Mouse (Mus musculus) liver, embryonic 13.5 days (tissue): ENCODE results near the gene Lhx5. TPM values are rescaled to one million over a fixed set of nuclear protein-coding genes. Genes with fewer than 3 reads are reported as not detected.

Experiments used
- ATAC-seq: fragments of 200-750 bp; cut with Nextera tagmentation; 2 replicates; pipeline ENCODE4 v1.8.0; 2017; ENCODE audit warnings: low read depth, mild to moderate bottlenecking, moderate number of reproducible peaks, moderate library complexity
- DNase-seq: peaks from one replicate; pipeline ENCODE4 v3.0.0; 2022
- H3K27ac ChIP-seq: fragments of 300-500 bp; sonication (generic); 2 replicates; pipeline ENCODE4 v1.5.1; 2015; ENCODE audit warnings: moderate library complexity, mild to moderate bottlenecking, inconsistent platforms
- H3K27me3 ChIP-seq: fragments of 300-500 bp; sonication (generic); 2 replicates; pipeline ENCODE4 v1.6.1; 2015; ENCODE audit warnings: mild to moderate bottlenecking, inconsistent platforms
- H3K36me3 ChIP-seq: fragments of 300-500 bp; sonication (generic); 2 replicates; pipeline ENCODE4 v1.6.1; 2015; ENCODE audit warnings: mild to moderate bottlenecking, inconsistent platforms
- H3K4me1 ChIP-seq: fragments of 300-500 bp; sonication (generic); replicated peaks from 2 replicates; pipeline ENCODE4 v1.6.1; 2015; ENCODE audit warnings: inconsistent platforms
- H3K4me2 ChIP-seq: fragments of 300-500 bp; sonication (generic); 2 replicates; pipeline ENCODE4 v1.6.1; 2015; ENCODE audit warnings: inconsistent platforms, mild to moderate bottlenecking, moderate library complexity
- H3K4me3 ChIP-seq: fragments of 300-500 bp; sonication (generic); replicated peaks from 2 replicates; pipeline ENCODE4 v1.5.1; 2015; ENCODE audit warnings: mild to moderate bottlenecking, inconsistent platforms
- H3K9ac ChIP-seq: fragments of 300-500 bp; sonication (generic); 2 replicates; pipeline ENCODE4 v1.6.1; 2015; ENCODE audit warnings: mild to moderate bottlenecking, inconsistent platforms
- H3K9me3 ChIP-seq: fragments of 300-500 bp; sonication (generic); replicated peaks from 2 replicates; pipeline ENCODE4 v1.6.1; 2016; ENCODE audit warnings: inconsistent platforms
- WGBS: fragments of 180-500 bp; shearing (Covaris S2); methylation state at CpG from one replicate; pipeline ENCODE4 v1.1.7; 2015; ENCODE audit not compliant: insufficient replicate concordance; 5-methylcytosine and 5-hydroxymethylcytosine counted together
- polyA plus RNA-seq: library from polyadenylated mRNA; unstranded; fragments of >200 nt; fragmentation: Nextera tagmentation; extraction: Ambion mirVana; gene quantifications from 2 replicates; pipeline ENCODE4 v1.2.1, GENCODE M21; 2015

Lhx5 gene
- polyA plus RNA-seq, 1 experiment from 2014 or later, result not detected

GRCm38 (mm10) chr5:120433135-120433760 is 1.7 kb downstream of the Lhx5 start:
- Histone ChIP-seq H3K27me3 (peaks cover 99% of the 10 kb centered on the region), H3K36me3 (no peaks in the 10 kb centered on the region), H3K4me1 (no peaks in the 10 kb centered on the region), H3K9ac (no peak overlapping the region), H3K27ac (no peak overlapping the region), H3K4me3 (no peak overlapping the region), H3K9me3 (no peaks in the 10 kb centered on the region), H3K4me2 (no peak overlapping the region)
- DNase-seq (no peak), ATAC-seq (no peak)
- 8% methylated on average over 13 of the region's 13 CpGs for WGBS

- no peak overlapping the region for H3K4me2 ChIP-seq
- no peak overlapping the region for H3K4me3 ChIP-seq
- H3K27ac ChIP-seq, result no peak overlapping the region
- no peak for ATAC-seq
- H3K9me3 ChIP-seq, result no peaks in the 10 kb centered on the region
- no peak overlapping the region for H3K9ac ChIP-seq
- H3K27me3 ChIP-seq, result peaks cover 100% of the 10 kb centered on the region
- no peaks in the 10 kb centered on the region for H3K36me3 ChIP-seq
- no peaks in the 10 kb centered on the region for H3K4me1 ChIP-seq
- no peak for DNase-seq
- WGBS, result 3% methylated on average over 21 of the region's 21 CpGs
Observed at GRCm38 (mm10) chr5:120434231-120434735, 2.8 kb downstream of the Lhx5 start.

GRCm38 (mm10) chr5:120435006-120435681 is 3.6 kb downstream of the Lhx5 start:
- no peak overlapping the region for H3K4me2 ChIP-seq
- no peak for ATAC-seq
- WGBS, result under 1% methylated on average over 44 of the region's 44 CpGs

GRCm38 (mm10) chr5:120435731-120436501 is 4.4 kb downstream of the Lhx5 start:
- Histone ChIP-seq H3K27ac (no peak overlapping the region), H3K4me2 (peak overlapping the region; percentile 51), H3K9ac (no peak overlapping the region), H3K4me3 (peak overlapping the region; percentile 38), H3K36me3 (no peaks in the 10 kb centered on the region), H3K9me3 (no peaks in the 10 kb centered on the region), H3K4me1 (peaks cover 6% of the 10 kb centered on the region), H3K27me3 (peaks cover 100% of the 10 kb centered on the region)
- no peak for DNase-seq
- no peak for ATAC-seq
- WGBS, result under 1% methylated on average over 47 of the region's 47 CpGs

More at GRCm38 (mm10) chr5:120435006-120435681, 3.6 kb downstream of the Lhx5 start:
- Histone ChIP-seq H3K4me1 (peaks cover 3% of the 10 kb centered on the region), H3K36me3 (no peaks in the 10 kb centered on the region), H3K9me3 (no peaks in the 10 kb centered on the region), H3K9ac (no peak overlapping the region), H3K27ac (no peak overlapping the region), H3K27me3 (peaks cover 100% of the 10 kb centered on the region), H3K4me3 (0 out of 2 replicates have a peak overlapping the region, but pooled peaks have one; percentile 38)
- no peak for DNase-seq

- no peak overlapping the region for H3K4me2 ChIP-seq
- no peak overlapping the region for H3K4me3 ChIP-seq
- H3K36me3 ChIP-seq, result no peaks in the 10 kb centered on the region
- ATAC-seq, result no peak
- no peak overlapping the region for H3K9ac ChIP-seq
- no peak overlapping the region for H3K27ac ChIP-seq
- WGBS, result 1% methylated on average over 18 of the region's 18 CpGs
- peaks cover 93% of the 10 kb centered on the region for H3K27me3 ChIP-seq
- no peaks in the 10 kb centered on the region for H3K9me3 ChIP-seq
- peaks cover 6% of the 10 kb centered on the region for H3K4me1 ChIP-seq
- no peak for DNase-seq
Observed at GRCm38 (mm10) chr5:120436885-120437495, 5.5 kb downstream of the Lhx5 start.

- 2% methylated on average over 16 of the region's 17 CpGs for WGBS
- Histone ChIP-seq H3K4me2 (no peak overlapping the region), H3K4me3 (no peak overlapping the region), H3K27ac (no peak overlapping the region), H3K9ac (no peak overlapping the region), H3K9me3 (no peaks in the 10 kb centered on the region), H3K36me3 (no peaks in the 10 kb centered on the region), H3K4me1 (peaks cover 6% of the 10 kb centered on the region), H3K27me3 (peaks cover 93% of the 10 kb centered on the region)
- DNase-seq (no peak), ATAC-seq (no peak)
Observed at GRCm38 (mm10) chr5:120437539-120437938, 6.0 kb downstream of the Lhx5 start.

- H3K27ac ChIP-seq, result no peak overlapping the region
- H3K9me3 ChIP-seq, result no peaks in the 10 kb centered on the region
- H3K36me3 ChIP-seq, result no peaks in the 10 kb centered on the region
- DNase-seq (no peak), ATAC-seq (no peak)
- peaks cover 6% of the 10 kb centered on the region for H3K4me1 ChIP-seq
- H3K9ac ChIP-seq, result no peak overlapping the region
- H3K27me3 ChIP-seq, result peaks cover 93% of the 10 kb centered on the region
- under 1% methylated on average over 33 of the region's 33 CpGs for WGBS
- H3K4me3 ChIP-seq, result no peak overlapping the region
- no peak overlapping the region for H3K4me2 ChIP-seq
Observed at GRCm38 (mm10) chr5:120437986-120438385, 6.5 kb downstream of the Lhx5 start.

- no peak overlapping the region for H3K27ac ChIP-seq
- H3K36me3 ChIP-seq, result no peaks in the 10 kb centered on the region
- no peak overlapping the region for H3K4me2 ChIP-seq
- ATAC-seq (no peak), DNase-seq (no peak)
- H3K9ac ChIP-seq, result no peak overlapping the region
- H3K9me3 ChIP-seq, result no peaks in the 10 kb centered on the region
- peaks cover 6% of the 10 kb centered on the region for H3K4me1 ChIP-seq
- WGBS, result under 1% methylated on average over 13 of the region's 13 CpGs
- H3K27me3 ChIP-seq, result peaks cover 93% of the 10 kb centered on the region
- no peak overlapping the region for H3K4me3 ChIP-seq
Observed at GRCm38 (mm10) chr5:120438469-120438868, 7.0 kb downstream of the Lhx5 start.

- H3K27me3 ChIP-seq, result peaks cover 90% of the 10 kb centered on the region
- H3K36me3 ChIP-seq, result no peaks in the 10 kb centered on the region
- DNase-seq (no peak), ATAC-seq (no peak)
- no peaks in the 10 kb centered on the region for H3K9me3 ChIP-seq
- no peak overlapping the region for H3K4me3 ChIP-seq
- H3K4me1 ChIP-seq, result peaks cover 6% of the 10 kb centered on the region
- no peak overlapping the region for H3K4me2 ChIP-seq
- WGBS, result 2% methylated on average over 27 of the region's 27 CpGs
- no peak overlapping the region for H3K27ac ChIP-seq
- H3K9ac ChIP-seq, result no peak overlapping the region
Observed at GRCm38 (mm10) chr5:120438991-120439710, 7.7 kb downstream of the Lhx5 start.

GRCm38 (mm10) chr5:120439887-120440670 is 8.6 kb downstream of the Lhx5 start:
- Histone ChIP-seq H3K27ac (no peak overlapping the region), H3K9ac (no peak overlapping the region), H3K9me3 (no peaks in the 10 kb centered on the region), H3K4me1 (peaks cover 6% of the 10 kb centered on the region), H3K36me3 (no peaks in the 10 kb centered on the region), H3K4me3 (peak overlapping the region; percentile 16), H3K4me2 (peak overlapping the region; percentile 38), H3K27me3 (peaks cover 89% of the 10 kb centered on the region)
- DNase-seq (no peak), ATAC-seq (no peak)
- WGBS, result 3% methylated on average over 61 of the region's 61 CpGs
